Mouse (Mus musculus): ENCODE measurements at regions not wholly inside any gene's neighbourhood (a gene's known extent, or its start where the extent isn't known, plus 50 kb on each side); places are given as distances from the start of the nearest gene placed in this dataset.
"Not testable (repeated sequence)": the region's sequence is repeated elsewhere in the genome, so short reads cannot be mapped to it uniquely, and the experiment has no call there.

DNA sequence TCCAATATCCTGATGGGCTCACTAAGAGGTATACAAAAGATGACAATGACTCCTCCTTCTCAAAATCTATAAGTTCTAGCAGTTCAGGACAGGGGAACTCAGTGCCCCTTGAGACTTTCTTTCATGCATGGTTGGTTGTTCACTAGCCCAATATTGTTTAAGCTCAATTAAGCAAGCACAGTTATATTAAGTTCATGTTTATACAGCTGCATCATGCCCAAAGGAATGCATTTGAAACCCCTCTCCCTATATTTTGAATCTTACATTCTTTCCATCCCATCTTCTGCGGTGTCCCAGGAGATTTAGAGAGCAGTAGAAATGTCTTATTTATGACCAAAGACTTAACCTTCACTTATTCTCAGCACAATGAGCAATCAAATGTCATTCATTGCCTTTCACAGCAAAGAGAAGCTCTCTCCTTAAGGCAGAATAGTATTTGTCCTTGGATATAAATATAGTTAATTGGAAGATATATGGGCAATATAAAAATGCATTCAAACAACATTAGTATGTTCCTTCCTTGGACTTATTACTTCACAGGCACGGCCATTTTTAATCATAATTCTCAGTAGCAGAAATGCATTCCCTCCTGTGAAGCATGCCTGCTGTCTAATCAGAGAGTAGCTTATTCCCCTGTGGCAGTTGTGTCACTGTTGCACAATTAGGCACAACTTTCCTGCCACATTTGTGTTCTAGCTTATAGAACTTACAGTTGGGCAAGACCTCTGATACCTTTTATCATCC, 455.8 kb upstream of the N6amt1 start:
- no peak for DNase-seq (ENCODE audit: low spot score)

DNA sequence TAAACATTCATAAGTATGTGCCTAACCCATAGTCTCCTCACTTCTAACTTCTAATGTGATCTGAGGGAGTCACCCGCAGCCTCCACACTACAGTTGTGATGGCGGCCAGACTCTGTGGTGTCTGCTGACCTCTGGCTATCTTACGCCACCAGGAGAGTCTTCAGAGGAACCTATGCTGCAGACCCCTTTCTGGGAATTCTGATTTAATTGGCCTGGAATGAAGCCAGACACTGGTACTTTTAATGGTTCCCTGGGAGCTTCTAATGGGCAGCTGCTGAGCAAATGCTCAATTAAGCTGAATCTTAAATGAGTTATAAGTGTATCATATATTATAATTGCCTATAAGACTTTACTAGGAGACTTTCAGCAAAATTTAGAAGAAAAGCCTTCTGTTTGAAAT, 459.0 kb upstream of the N6amt1 start:
- DNase-seq (ENCODE audit: low spot score) = no peak

DNA sequence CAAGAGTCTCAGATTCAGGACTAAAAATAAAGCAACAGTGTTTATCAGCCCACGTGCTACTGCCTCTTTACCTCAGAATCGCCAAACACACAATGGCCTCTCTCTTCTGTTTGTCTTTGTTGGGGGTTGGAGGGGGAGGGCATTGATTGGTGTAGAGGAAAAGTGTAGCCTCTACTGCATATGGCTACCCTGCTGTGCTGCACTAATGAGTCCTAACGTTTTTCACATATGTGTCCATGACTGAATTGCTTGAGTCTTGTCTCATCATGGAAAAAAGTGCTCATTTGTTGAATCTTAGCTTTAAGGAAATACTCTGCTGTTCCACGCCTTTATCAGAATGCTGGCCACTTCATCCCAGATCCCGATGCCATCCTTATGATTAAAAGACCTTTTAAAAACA, 459.7 kb upstream of the N6amt1 start:
- DNase-seq (ENCODE audit: low spot score) = no peak

DNA sequence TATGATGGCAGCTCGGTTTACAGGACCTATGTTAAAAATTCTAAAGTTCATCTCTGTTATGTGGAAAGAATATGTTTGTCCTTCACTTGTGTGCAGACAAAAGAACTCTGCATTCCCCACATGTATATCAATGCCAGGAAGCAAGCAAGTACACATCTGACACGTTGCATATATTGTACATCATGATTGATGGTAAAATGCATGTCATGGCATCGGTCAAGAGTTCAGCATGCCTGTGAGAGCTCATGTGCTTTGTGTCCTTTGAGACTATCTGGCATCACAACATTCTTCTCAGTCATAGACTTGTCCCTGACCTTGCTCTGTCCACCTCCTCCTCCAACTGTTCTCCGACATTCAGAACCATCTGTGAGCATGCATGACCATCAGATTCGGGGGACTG, 465.6 kb upstream of the N6amt1 start:
- no peak for DNase-seq (ENCODE audit: low spot score)

DNA sequence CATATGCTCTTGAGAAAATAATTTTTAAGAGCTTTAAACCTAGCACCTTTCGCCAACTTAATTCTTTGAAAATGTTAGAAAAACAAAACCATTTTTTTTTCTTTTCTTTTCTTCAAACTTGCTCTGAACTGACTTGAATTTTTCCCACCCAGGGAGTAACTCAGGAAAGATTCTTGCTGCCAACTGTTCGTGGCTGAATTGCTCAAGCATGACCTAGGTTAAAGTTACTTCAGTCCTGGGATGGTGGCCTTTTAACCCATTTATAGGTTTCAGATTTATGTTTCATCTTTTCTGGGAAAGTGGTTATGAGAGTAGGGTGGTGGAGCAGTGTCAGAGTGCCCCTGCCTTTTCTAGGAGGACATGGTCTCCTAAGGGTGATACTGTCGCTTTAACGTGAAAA, 466.4 kb upstream of the N6amt1 start:
- no peak for DNase-seq (ENCODE audit: low spot score)

DNA sequence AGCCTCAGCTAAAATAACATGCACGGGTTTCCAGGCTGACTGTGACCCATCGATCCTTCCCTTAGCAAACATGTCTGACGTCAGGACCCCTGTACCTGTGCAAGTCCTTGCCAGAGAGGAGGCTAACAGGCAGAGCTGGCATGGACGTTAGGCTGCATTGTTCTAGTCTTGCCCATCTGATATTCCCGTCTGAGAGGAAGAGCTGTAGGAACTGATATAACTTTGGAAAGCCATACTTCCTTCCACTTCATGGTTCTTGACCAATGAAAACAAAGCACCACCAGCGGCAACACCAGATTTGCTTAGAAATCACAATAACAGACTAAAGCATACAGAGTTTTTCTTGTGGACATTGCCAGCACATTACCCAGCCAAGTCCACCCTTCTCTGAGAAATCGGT, 470.1 kb upstream of the N6amt1 start:
- no peak for DNase-seq (ENCODE audit: low spot score)

DNA sequence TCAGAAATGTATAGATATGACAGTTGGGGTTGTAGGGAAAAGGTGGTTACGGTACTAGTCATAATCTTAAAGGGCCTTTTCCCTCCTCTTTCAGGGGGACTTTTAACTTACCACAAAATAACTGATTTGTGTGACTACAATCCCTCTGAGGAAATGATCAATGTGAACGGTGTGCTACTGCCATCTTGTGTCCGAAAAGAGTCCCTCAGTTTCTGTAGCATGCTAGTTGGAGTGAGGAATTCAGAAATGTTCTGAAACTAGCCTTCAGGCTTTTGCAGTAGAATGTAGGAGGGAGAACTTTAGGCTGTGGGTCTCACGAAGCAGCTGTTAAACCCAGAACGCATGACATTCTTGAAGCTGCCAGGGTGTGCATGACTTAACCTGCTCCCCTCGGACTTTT, 471.5 kb upstream of the N6amt1 start:
- DNase-seq (ENCODE audit: low spot score) = peak; percentile 55

DNA sequence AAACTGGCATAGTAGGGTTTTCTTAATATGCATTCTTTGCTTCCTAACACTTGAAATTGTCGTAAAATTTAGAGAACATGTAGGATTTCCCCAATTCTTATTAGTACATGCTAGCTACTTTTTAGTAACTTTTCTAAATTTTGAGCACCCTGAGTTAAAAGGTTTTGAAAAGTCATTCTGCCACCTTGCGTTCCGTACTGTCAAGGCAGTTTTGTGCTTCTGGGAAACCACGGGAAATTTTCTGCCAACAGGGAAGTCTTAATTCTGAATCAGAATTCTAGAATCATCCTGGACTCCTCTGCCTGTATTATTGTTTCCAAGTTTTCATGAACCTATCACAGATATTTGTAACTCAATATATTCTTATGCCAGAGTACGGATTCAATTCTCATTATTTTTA, 472.4 kb upstream of the N6amt1 start:
- no peak for DNase-seq (ENCODE audit: low spot score)

DNA sequence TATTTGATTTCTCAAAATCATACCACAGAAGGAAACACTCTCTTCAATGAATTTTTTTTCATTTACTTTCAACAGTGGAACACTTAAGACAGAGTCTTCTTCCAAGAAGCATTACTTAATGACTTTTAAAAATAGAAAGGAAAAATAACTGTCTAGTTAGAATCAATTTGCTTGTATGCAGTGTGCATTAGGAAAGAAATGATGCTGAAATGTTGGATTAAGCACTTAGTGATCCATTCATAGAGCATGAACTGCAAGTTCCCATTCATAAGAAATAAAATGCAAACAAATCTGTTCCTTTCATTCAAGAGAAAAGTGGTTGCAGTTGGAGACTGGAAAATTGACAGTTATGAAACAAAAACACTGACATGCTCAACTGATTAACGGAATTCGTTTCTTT, 493.2 kb upstream of the N6amt1 start:
- DNase-seq (ENCODE audit: low spot score) = no peak

DNA sequence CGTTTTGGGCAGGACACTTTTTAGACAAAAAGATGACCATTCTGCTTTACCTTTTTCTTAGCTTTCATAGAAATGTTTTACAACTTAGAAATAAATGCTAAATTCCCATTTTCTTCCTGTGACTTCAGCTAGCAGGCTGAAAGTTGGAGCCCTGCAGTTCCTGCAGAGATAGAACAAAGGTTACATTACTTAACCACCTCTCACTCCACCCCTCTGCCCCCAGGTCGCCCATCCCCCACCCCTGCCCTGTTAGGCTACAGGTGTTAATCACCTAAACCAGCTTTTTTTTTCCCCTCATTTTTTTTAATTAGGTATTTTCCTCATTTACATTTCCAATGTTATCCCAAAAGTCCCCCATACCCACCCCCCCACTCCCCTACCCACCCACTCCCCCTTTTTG, 498.1 kb upstream of the N6amt1 start:
- no peak for DNase-seq (ENCODE audit: low spot score)

DNA sequence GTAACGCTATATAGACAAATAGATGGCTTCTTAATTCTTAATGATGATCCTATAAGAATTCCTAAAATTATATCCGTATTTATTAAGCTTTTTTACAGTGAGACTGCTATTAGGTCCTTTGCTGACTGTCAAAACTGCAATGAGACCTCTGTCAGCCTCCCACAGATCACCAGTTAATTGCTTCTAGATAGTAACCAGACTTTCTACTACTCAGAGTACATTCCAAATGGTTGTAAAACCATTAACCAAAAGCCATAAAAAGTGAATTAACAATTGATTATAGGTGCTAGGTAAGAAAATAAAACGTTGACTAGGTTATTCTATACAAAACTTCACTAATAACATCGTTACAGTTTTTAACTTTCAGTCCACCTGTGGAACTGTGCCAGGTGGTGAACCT, 498.7 kb upstream of the N6amt1 start:
- no peak for DNase-seq (ENCODE audit: low spot score)

DNA sequence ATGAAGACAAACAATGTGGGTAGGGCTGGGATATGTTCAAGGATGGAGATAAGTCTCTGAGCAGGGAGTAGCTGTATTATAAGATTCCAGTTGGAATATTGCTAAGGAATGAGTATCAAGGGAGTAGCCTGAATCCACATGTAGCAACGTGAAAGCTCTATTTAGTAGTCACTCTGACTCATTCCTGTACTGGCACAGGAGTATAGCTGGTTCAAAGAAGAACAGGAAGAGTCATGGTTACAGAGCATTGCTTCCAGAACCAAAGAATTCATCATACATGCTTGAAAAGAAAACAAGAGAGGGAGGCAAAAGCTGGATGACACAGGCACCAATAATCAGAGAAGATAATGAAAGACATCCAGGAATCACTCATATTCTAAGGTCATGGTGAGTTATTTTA, 500.6 kb upstream of the N6amt1 start:
- DNase-seq (ENCODE audit: low spot score) = no peak

DNA sequence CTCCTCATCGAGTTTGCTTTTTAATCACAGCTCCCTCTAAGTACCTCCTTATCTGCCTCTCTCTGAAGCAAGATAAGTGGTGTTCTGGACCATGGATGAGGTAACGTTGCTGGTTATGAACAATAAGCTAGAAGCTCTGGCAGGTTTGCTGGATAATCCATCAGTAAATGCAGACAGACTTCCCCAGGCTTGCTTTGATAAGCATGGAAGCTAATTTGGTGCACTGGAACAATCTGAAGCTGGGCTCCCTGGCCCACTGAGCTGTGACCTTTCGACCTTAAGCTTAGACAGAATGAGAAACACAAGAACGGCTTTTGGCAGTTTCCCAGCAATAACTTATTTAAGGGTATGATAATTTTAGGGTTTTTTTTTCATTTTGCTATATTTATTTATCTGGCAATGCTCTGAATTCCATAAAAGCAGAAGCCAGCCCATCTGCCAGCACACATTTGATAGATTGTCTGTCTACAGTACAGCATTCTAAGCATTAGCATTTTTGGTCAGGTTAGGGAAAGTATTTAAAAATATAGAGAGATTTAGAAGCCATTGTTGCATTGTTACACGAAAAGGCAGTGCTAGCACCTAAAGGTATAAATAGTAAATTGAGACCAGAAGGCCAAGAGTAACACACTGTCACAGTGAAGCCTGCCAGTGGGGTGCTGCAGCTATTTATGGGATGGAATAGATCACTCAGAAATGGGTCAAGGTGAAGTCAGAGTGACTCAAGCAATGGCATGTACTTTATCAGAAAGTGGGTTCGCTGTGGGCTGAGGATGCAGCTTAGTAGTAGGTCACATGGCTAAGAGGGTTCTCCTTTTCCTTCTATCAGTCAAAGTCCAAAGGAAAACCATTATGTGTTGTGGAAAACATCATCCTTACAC, 515.3 kb upstream of the N6amt1 start:
- DNase-seq (ENCODE audit: low spot score) = peak; percentile 52

DNA sequence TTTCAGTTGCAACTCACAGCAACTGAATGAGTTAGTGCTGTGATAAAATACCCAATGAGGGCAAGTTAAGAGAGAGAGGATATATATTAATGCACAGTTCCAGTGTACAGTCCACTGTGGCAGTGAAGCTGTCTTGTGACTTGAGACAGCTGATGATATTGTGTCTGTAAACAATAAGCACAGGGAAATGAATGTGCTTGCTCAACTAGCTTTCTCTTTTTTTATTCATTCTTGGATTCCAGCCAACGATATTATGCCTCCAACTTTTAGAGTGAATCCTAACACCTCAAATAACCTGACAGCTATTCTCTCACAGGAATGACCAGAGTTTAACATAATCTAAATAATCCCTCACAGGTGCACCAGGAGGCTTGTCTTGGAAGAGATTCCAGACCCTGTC, 526.3 kb upstream of the N6amt1 start:
- no peak for DNase-seq (ENCODE audit: low spot score)

DNA sequence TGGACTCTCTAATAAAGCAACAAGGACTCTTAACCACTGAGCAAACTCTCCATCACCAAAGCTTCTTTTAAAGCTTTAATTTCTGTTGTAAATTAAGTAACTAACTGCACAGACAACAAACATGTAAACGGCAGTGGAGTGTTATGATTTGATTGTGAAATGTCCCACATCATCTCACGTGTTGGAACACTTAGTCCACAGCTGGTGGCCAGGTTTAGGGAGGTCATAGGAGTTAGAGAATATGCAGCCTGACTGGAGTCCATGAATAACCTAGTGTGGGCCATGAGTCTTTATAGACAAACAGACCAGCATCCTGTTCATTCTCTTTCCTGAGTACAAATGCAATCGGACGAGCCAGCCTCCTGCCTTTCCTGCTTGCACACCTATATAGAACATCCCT, 527.3 kb upstream of the N6amt1 start:
- no peak for DNase-seq (ENCODE audit: low spot score)

DNA sequence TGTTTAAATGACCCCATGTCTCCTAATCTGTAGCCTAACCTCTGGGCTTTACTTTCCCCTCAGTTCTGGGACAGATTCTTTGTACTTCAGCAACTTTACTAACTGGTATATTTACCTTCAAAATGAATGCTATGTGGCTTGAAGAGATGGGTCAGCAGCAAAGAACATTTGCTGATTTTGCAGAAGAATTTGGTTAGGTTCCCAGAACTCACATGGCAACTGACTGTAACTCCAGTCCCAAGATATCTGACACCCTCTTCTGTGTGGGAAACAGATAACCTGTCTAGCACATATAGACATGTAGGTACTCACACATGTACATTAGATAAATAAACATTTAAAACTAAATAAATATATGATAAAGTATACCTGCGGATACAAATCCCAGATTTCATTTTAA, 530.5 kb upstream of the N6amt1 start:
- no peak for DNase-seq (ENCODE audit: low spot score)

DNA sequence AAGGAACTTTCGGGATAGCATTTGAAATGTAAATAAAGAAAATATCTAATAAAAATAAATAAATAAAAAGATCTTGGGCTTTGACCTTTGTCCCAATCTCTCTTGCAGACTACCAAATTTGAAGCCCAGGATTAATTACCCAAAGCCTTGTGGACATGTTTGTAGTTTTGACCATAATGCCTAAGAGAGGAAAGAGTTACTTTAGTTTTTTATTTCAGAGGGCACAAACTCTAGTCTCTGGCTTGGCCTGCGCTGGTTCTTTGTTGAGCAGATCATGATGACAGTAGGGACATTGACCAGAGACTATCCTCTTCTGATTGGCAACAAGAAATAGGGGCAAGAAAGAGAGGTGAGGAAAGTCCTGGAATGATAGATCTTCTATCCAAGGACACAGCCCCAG, 532.4 kb upstream of the N6amt1 start:
- DNase-seq (ENCODE audit: low spot score) = no peak

DNA sequence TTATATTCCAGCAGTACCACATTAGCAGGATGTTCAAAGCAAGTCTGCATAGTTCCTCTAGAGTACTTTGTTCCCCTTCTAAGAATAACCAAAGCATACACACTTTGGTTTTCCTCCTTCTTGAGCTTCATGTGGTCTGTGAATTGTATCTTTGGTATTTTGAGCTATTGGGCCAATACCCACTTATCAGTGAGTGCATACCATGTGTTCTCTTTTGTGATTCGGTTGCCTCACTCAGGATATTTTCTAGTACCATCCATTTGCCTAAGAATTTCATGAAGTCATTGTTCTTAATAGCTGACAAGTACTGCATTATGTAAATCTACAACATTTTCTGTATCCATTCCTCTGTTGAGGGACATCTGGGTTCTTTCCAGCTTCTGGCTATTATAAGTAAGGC, 535.3 kb upstream of the N6amt1 start:
- not testable (repeated sequence) for DNase-seq (ENCODE audit: low spot score)

DNA sequence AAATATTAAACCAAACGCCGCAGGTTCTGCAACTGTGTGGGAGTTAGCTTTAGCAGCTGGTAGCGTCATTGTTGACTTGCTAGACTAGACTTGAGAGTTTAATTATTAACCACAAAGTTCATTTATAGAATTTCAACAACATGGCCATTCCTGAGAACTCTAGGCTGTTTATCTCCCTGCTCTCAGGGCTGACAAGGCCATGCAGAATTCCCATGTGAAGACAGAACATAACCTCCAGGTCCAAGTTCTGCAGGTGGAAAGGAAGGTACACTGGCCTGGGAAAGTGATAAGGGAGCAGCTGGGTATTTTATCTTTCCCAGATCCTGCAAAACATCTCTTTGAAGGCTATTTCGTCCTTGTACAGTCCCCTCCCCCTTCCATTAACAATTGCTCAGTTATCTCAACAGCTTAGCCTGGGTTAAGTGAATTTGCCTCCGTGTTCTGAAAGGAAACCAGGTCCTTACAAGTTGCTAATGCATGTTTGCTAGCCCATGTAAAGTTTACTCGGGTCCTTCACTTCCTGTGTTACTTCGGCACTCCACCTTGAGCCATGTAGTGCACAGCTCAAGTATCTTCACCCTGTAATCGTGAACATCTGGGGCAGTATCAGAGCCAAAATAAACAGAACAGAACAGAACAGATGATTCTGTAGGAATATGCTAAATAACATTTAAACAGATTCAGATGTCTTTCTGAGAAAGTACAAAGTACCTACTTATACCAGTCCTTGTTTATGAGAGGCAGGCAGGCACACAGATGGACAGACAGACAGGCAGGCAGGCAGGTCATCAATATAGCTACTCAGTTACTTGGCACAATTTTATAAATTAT, 537.0 kb upstream of the N6amt1 start:
- peak; percentile 28 for DNase-seq (ENCODE audit: low spot score)

DNA sequence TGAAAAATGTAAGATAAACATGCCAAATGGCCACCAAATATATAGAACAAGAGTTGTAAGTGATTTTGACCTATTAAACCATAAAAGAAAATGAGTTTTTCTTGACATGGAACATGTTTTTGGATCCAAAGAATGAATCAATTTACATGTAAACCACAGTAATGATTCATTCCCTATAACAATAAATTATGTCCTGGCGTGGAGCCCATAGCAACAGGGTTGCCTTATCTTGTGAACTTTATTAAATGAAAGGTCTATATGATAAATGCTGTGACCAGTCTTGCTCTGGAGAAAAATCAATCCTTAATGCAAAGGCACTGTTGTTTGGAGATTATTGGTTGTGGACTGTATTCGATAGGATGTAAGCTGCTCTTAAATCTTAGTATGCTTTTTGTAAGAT, 538.0 kb upstream of the N6amt1 start:
- no peak for DNase-seq (ENCODE audit: low spot score)

DNA sequence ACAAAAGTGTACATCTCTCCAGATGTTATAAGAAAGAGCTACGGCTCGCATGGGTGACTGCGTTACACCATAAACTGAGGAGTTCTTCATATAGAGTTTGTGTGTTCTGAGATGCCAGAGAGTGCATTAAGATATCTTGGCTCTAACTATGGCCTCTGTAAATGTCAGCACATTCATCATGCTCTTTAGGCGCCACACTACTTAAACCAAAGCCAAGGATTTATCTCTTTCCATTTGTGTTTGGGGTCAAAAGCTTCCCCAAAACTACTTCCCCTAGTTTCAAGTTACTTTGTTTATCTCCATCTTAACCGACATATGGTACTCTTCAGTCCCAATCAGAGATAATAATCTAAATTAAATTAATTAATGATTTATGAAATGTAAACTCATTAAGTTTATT, 541.3 kb upstream of the N6amt1 start:
- DNase-seq (ENCODE audit: low spot score) = no peak

DNA sequence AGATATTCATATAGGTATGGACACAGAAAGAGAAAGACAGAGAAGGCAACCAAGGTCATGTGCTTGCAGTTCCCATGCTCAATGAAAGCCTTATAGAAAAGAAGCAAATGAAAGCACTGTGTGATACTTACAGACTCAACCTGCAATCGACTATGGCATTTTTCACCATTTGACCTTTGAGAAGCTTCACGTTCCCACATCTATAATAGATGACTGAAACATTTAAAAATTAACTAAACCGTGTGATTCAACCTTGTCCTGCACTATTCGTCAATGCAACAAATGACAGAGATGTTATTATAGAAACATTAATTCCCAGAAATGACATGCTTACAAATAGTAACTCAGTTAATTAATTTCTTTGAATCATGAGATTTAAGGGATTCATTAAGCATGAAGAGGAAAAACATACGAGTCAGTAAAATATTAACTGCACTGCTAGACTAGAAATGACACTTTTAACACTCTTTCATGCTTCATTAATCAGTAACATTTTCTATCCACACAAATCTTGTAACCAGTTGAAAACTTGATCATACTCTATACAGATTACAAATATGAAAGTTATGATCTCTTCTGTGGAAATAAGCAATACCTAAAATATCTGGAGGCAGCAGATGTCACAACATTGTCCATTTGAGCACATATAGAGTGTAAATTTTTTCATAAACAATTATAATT, 545.2 kb upstream of the N6amt1 start:
- no peak for DNase-seq (ENCODE audit: low spot score)

Measured in layer of hippocampus, adult 11-12 months (tissue).